Mouse (Mus musculus) granulocyte monocyte progenitor cell, adult 5-6 weeks (primary cell): Measurements from ENCODE around the gene Tekt3. TPM values are rescaled to one million over a fixed set of nuclear protein-coding genes. Genes with fewer than 3 reads are reported as not detected.

Source experiments
- ATAC-seq: replicated peaks from 2 replicates; pipeline ENCODE4 v1.8.0; 2016; ENCODE audit warnings: mild to moderate bottlenecking, moderate TSS enrichment, inconsistent platforms; ENCODE audit not compliant: poor library complexity, severe bottlenecking
- total RNA-seq, 2 experiments: library from RNA; stranded (forward) in 1 of 2; stranded (reverse) in 1 of 2; fragments of 200-712, 200-1000 nt in 1 of 2; fragments of >200 nt in 1 of 2; fragmentation: Nextera tagmentation in 1 of 2; gene quantifications; 2 replicates each; pipeline ENCODE4 v1.2.3; 2014 to 2017

Gene Tekt3
- total RNA-seq, 2 experiments from 2014 or later = not detected

DNA sequence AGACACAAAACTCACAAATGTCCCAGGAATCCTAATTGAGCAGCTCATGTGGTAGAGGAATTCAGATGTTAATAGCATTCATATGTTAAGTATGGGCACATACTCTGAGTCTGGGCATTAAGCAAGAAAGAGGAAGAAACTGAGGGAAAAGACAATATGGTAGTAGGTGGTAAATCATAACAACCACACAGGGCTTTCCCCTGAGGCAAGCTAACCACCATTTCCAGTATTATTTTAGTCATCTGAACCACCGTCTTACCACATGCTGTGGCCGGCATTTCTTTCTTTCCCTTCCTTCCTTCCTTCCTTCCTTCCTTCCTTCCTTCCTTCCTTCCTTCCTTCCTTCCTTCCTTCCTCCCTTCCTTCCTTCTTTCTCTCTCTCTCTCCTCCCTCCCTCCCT lies 60.8 kb downstream of the Tekt3 start:
- no peak for ATAC-seq

DNA sequence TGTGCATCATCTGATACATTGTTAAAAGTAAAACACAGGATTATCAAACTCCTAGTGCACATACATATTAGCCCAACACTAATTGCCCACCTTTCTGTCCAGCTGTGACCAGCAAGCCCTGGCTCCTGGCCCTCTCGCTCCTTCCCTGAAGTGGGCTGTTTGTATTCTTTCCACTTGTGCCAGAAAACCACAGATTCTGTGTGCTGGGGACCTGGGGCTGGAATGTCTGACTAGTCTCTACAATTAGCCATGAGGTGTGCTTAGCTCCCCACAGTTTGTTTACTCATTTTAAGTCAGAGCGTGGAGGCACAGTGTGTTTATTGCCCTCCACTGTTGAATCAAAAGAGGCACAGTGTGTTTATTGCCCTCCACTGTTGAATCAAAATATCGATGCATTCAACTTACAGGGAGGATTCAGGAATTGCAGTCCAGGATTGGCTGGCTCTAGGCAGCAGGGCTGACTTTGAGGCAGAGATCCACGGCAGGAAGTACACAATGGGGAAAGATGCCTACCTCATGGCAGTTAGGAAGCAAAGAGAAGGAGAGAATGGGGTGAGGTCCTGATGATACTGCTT lies 61.4 kb downstream of the Tekt3 start:
- no peak for ATAC-seq

DNA sequence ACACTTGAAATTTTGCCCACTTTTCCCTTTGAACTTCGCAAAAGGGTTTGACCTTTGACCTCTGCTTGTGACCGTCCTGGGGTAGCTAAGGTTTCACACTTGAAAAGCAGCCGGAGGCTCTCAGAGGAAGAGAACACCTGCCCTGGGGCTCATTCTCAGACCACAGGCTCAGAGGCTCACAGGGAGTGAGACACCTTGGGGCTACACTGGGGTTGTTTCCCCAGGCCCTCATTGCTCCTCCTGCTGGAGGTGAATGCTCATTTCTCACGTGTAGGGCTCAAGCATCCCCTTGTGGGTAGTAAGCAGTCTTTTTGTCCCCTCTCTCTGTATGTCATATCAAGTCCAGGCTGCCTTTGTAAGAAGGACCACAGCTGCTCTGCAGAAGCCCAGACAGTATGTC lies 62.9 kb downstream of the Tekt3 start:
- no peak for ATAC-seq

DNA sequence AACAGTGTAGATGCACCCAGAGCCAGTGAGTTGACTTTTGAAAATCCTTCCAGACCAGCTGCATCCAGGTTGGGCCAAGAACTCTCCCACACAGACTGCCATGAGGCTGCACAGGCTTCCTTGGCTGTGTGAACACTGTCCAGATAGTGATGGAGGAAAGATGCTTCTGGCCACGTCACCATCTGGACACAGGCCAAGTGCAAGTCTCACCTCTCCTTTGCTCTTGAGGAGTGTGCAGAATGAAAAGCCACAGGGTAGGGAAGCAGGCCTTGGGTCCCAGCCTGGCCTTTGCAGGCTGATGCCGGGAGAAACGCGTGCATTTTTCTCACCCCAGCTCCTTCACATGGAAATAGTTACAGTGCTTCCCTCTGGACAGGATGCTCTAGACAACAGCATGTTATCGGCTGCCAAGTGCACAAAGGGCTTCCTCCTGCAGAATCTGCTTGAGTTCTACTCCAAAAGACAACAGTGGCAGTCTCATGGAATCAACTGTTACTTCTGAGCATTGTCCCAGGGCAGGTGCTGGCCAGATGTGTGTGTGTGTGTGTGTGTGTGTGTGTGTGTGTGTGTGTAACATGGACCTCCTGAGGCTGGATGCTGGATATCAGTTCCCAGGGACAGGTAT lies 64.5 kb downstream of the Tekt3 start:
- ATAC-seq = no peak

DNA sequence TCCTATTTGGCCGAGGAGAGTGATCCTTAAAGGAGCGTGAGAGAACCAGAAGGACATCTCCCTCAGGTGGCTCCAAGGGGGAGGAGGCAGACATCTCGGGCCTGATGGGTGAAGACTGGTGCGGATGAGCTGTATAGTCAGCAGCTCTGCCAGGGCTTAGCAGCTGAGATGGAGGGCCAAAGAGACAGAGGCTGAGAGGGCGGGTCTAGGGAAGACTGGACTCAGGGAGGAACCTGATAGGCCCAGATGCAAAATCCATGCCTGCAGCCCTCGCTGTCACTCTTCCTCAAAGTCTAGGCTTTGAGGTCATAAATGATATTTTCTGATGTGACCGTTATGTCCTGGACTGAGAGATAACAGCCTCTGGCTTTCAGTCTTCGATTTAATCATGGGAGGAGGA lies 65.5 kb downstream of the Tekt3 start:
- no peak for ATAC-seq

DNA sequence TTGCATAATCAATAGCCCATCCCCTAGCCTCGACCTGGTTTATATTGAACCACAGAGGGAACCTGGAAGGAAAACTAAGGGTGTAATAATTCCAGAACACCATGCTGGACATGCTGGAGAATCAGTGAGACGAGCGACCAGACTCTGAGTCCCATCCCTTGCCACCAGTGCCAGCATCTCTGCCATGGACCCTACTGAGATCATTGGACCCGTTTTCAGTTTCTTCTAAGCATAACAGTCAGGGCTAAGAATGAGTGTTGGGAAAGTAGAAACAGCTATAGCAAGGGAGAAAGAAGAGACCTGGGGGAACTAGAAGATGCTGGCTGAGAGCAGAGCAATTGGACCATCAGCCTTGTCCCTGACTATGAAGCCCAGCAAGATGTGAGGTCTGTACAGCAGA lies 66.1 kb downstream of the Tekt3 start:
- ATAC-seq = no peak

DNA sequence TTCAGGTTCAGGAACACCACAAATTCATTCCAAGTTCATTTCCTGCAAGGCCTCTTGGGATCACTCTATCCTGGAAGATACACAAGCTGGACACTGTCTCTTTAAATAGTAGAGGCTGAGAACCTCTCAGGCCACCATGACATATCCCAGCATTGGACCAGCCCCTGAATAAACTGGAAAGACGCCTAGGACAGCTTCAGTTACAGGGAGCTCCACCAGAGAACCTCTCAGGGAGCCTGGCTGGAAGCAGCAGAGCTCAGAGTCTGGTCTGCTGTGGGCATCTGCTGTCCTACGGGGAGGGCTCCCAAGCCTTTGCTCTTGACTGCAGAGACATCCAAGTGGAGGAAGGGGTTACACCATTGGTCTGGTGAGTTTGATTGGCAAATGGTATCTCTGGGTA lies 67.3 kb downstream of the Tekt3 start, which contains the start of gene Pmp22:
Gene Pmp22, plus strand, starts transcription at position 199 of the 400 bp plus-strand sequence.
- no peak for ATAC-seq

DNA sequence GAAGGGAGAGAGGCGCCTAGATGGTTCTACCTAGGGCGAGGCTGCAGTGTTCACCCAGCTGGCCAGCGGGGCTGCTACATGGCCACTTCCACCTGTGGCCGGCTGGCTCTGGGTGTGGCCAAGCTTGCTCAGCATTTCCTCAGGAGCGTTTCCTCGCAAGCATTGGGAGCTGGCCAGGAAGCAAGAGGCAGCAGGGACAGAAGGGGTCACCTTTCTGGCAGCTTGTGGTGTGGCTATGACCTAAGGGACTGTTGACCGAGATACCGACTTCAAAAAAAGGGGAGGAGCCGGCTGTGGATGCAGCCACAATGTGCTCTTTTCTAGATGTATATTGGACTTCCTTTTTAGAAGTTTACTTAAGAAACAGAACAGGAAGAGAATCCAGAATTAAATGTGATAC lies 67.9 kb downstream of the Tekt3 start:
- ATAC-seq = no peak; the same call in 1 of the 2 replicates

DNA sequence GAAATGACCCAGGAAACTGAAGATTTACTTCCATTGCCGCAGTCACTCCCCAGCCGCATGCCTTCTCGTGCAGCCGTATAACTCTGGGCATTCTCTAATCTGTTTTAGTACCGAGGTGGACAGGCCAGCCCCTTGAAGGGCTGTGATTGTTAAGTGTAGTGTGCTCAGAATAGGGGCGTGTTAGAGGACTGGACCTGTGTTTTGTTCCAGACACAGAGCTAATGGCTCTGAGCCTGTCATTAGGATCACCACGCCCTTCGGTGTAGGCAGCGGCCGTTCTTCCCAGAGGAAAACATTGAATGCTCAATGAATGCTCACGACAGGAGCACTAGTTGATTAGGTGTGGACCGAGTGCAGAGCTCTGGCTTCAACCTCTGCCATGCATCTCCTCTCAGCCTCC lies 68.4 kb downstream of the Tekt3 start:
- no peak for ATAC-seq

DNA sequence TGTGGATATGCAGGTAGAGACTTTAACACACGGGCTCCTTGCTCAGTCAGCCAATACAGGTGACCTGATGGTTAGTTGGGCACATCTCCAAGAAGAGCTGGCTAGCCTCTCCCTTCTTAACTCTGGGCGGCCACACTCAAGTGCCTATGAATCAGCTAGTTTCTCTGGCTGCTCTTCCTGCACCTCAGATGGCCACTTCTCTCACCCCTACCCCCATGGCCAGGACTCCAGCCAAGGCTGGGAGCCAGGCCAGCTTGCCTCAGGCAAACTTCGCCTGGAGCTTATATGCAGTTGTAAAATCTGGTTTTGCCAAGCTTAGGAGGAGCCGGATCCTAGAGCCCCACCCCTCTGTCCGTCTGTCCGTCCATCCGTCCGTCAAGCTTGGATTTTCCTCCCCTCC lies 69.0 kb downstream of the Tekt3 start:
- no peak for ATAC-seq

DNA sequence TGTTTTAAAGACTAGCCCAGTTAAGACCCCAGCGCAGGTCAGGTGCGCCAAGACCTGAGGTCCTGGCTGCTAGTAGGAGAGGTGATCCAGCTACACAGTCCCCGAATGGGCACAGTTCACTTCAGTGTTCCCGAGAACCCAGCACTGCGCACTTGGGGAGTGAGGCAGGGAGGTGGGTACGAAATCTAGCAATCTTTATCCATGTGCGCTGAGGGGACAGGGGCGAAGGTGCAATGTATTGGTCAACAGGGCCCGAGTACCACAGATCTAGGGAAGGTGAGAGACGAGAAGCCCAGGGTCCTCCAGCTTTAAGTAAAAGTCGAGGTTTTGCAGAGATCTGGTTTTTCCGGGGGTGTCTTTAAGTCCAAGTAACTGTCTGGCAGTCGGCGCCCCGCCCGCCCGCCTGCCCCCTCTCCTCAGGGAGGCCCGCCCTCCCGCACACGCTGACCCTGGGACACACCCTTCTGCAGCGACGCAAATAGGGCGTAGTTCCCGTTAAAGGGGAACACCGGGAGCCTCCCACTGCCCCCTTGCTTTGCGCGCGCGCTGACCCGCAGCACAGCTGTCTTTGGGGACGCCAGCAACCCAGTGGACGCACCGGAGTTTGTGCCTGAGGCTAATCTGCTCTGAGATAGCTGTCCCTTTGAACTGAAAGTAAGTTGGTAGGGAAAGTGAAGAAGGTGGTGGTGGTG lies 69.7 kb downstream of the Tekt3 start:
- no peak for ATAC-seq

DNA sequence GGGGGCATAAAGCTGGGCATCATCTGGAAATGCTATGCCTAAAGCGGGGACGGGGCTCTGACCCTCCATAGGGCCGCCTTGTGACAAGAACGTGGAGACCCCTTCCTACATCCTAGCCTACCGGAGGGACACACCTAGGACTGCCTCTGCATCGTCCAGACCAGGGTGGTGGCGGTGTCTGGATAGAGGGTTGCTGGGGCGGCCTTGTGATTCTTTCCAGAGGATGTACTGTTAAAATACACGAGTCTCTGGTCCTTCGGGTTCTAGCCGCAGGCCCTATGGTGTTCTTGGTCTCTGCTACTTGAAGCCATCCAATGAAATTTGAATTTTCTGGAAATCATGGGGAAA lies 70.2 kb downstream of the Tekt3 start:
- ATAC-seq = no peak

DNA sequence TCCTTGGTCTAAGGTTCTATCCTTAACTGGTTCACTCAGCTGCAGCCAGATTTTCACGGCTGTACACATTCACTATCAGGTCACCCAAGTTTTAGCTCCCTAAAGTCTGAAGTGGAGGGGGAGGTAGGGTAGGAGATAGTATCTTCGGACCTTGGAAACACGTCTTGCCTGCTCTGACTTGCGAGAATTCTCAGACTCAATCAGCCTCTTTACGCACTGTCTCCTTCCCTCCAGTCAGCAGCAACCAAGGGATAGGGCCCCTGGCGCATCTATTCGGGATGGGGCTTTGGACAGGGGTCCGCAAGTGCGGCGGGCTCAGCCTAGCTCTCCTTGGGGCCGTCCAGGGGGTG lies 70.7 kb downstream of the Tekt3 start:
- ATAC-seq = no peak

DNA sequence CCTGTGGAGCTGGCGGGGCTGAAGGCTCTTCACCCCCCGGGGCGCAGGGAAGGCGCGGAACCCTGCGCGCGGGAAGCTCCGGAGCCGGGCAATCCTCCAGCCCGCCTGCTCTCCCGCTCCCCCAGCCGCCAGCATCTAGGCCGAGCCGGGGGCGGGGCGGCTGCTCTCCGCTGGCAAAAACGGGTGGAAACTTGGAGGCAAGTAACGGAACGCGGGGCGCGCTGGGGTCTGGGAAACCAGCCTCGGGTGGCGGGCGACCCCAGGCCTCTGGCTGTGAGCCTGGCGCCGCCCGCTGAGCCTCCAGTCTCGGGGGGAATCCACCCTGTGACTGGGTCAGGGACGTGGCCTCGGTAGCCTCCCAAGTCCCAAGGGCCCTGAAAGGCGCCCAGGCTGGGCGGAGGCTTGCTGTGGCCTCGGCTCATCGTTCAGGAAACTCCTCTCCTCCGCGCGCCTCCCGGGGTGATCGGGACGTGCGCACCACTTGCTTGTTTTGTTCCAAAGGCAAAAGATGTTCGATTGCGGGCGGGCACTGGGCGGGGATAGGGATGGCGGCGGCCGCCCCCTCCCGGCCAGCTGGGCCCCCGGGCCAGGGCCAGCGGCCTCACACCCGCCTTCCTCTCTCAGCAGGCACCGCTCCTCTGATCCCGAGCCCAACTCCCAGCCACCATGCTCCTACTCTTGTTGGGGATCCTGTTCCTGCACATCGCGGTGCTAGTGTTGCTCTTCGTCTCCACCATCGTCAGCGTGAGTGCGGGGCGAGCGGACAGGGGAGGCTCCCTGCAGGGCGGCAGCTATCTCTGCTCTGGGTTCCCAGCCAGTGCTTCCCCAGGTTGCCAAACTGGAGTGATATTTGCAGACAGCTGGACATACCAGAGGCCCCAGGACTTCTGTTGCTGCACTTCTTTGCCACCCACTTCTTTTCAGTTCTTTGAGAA lies 71.3 kb downstream of the Tekt3 start:
- no peak for ATAC-seq

DNA sequence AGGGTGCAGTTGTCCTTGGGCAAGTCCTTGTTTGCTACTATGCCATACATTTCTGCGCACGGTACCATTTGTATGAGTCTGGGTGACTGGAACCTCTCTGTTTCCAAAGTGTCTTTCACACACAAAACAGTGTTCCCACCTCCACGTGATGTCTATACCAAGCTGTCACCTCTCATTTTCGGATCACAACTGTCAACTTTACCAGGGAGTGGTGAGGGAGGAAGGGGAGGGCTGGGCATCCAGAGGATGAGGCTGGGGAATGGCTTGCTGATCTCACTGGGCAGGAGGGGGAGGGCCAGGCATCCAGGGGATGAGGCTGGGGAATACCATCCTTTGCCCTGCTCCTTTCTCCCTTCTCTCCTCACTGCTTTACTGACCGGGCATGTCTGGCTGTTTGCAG lies 72.6 kb downstream of the Tekt3 start:
- no peak for ATAC-seq

DNA sequence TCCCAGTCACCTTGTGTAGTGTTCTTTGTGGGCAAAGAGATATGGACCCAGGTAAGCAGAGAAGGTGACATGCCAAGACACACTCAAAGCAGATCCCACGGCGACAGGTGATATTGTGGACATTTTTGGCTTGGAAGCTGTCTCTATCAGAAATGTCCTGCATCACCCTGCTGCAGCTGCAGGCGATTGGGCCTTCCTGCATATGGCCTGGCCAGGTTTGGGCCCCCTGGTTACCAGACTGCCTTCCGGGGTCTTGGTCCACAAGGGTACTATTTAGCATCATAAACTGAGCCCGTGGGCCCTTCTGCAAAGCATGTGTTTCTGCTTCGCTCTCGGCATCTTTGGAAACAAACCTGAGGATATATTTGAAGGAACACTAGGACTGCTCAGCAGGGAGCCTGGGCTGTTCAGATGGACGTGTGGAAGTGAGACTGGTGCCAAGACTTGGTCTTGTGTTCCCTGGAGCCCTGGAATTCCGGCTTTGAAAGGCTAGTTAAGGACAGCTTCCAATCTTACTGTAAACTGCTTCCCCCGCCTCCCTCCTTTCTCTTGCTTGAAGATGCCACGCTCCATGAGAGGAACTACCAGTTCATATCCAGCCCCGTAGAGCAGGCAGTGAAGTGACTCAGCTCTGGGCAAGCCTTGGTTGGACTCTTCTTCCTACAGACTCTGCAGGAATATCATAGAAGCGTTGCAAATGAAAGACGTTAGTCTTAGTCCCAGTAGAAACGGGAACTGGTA lies 73.5 kb downstream of the Tekt3 start:
- no peak for ATAC-seq

DNA sequence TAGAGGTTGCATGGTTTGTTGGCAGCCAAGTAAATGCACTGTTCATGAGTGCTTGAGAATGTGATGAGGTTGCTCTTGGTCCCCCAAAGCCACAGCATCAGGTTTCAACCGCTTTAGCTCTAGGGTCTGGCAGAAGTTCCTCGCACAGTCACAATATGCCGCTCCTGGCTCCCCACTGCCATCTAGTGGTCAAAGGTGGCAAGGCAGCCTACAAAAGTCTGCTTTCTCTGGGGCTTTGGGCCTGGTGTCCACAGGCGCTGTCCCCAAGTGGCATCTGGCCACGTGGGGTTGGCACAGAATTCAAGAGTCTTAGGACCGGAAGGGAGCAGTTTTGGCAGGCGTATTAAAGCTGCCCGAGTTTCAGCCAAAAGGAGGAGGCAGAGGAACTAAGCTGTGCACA lies 74.2 kb downstream of the Tekt3 start:
- ATAC-seq = peak; percentile 89

DNA sequence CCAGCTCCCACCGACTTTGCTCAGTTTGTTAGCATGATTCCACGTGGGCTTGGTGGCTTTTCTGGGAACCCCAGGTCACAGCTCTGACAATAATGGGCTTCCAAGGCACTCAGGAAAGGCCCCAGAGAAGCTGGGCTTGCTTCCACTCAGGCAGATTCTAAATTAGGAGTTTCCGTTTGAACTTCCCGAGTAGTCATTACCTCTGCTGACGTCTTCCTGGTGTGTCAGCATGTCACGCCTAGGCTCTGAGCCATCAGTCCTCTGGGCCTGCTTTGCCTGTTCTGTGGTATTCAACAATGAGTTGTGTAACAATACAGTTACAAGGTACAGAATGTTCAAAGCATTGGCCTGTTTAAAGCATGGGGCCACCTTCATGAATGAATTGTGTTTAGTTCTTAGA lies 74.8 kb downstream of the Tekt3 start:
- ATAC-seq = no peak

DNA sequence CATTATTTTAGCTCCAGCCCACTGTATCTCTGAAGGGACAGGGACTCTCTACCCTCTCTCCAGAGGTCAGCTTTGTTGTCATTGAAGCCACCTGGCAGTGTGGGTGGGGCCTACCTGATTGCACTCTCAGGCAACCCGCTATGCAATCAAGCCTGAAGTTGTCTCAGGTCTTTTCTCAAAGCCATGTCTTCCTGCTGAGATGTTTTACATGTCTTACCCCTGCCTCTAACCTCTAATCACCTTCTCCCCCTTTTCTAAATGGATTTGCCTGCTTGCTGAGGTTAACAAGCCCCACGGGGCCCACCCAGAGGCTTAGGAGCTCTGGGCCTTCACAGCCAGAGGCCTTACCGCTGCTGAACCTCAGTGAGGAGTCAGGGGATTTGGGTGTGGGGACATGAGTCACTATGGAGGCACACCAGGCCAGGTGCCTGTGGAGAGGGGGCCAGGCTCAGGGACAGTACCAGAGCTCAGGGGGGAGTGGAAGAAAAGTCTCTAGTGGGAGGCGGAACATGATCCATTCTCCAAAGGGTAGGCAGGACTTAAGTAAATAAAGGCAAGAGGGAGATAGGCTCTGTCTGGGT lies 75.5 kb downstream of the Tekt3 start:
- ATAC-seq = no peak

DNA sequence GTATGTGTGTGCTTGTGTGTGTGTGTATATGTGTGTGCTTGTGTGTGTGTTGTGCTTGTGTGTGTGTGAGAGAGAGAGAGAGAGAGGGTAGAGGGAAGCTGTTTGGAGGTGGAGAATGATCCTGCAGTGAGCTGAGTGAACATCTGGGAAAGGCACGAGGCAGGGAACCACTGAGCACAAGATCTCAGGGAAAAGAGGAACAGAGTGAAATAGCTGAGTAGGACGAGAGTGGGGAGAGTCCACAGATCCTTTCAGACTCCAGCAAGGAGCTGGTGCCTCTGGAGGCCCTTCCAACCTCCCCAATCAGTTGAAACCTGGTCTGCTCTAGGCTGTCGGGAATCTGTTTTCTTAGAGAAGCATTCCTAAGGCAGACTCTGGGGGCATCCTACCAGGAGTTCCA lies 77.3 kb downstream of the Tekt3 start:
- no peak for ATAC-seq
